Mouse (Mus musculus): ENCODE measurements around the gene Lhfp. TPM values are rescaled to one million over a fixed set of nuclear protein-coding genes. Genes with fewer than 3 reads are reported as not detected.
"Not testable (repeated sequence)": the region's sequence is repeated elsewhere in the genome, so short reads cannot be mapped to it uniquely, and the experiment has no call there.

The Lhfp gene
- polyA plus RNA-seq, 1 experiment from 2014 or later: 50.8 TPM

DNA sequence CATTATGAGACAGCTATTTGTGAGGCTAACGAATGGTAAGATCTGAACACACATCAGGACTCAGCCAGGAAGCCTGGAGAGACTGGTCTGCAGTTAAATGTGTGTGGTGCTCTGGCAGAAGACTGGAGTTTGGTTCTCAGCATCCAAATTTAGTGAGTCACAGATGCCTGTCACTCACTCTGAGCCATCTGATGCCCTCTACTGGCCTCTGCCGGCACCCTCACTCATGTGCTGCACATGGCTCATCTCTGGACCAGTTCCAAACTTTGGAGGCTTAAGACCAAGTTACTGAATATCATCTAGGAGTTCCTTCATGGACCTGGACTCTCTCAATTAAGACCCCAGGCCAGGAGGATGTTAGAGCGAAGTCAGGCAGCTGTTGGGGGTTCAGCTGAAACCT, 198.8 kb downstream of the Lhfp start:
- WGBS: 91% methylated on average over 3 of the region's 3 CpGs

DNA sequence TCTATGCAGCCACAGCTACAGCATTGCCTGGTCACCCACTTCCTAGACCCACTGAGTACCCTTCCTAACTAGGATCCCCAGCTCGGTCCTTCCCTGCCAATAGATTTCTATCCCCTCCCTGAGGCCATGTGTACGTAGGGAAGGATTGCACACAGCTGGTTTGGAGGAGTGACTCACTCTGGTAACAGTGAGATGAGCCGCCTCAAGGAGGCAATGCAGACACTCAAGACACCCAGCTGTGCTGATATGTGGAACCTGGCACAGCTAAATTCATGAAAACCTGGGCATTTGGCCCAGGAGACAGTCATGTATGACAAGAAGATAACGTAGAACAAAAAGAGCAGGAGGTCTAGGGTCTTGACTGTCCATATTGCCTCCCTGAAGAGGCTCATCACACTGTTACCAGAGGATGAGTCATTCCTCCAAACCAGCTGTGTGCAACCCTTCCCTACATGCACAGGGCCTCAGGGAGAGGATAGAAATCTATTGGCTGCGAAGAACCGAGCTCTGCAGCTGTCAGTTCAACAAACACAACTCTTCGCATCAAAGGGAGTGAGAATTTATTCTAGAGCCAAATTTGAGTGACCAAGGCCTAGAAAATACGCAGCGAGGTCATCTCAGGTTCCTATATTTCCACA, 204.4 kb downstream of the Lhfp start:
- DNase-seq (ENCODE audit: low spot score): no peak

More for the DNA sequence above, 198.8 kb downstream of the Lhfp start:
- peaks cover 5% of the 10 kb centered on the region; the same call in 1 of the 2 replicates for H3K36me3 ChIP-seq
- DNase-seq (ENCODE audit: low spot score): no peak
- H3K4me1 ChIP-seq: no peaks in the 10 kb centered on the region
- no peaks in the 10 kb centered on the region for H3K9me3 ChIP-seq
- no peaks in the 10 kb centered on the region for H3K27me3 ChIP-seq (ENCODE audit: insufficient read depth, poor library complexity, severe bottlenecking)
- H3K27ac ChIP-seq: no peak overlapping the region
- H3K4me3 ChIP-seq: no peak overlapping the region

GRCm38 (mm10) chr3:53247102-53247501, 205.8 kb downstream of the Lhfp start:
- no peaks in the 10 kb centered on the region; the same call in 1 of the 2 replicates for H3K36me3 ChIP-seq
- no peak overlapping the region for H3K4me3 ChIP-seq
- H3K27ac ChIP-seq: no peak overlapping the region
- H3K9me3 ChIP-seq: no peaks in the 10 kb centered on the region
- peaks cover 14% of the 10 kb centered on the region; the same call in 1 of the 2 replicates for H3K4me1 ChIP-seq
- H3K27me3 ChIP-seq (ENCODE audit: insufficient read depth, poor library complexity, severe bottlenecking): no peaks in the 10 kb centered on the region
- no peak for DNase-seq (ENCODE audit: low spot score)
- WGBS: 75% methylated on average over 3 of the region's 3 CpGs

More for the DNA sequence above, 204.4 kb downstream of the Lhfp start:
- H3K9me3 ChIP-seq: no peaks in the 10 kb centered on the region
- WGBS: 83% methylated on average over 9 of the region's 9 CpGs
- no peak overlapping the region for H3K4me3 ChIP-seq
- H3K27me3 ChIP-seq (ENCODE audit: insufficient read depth, poor library complexity, severe bottlenecking): no peaks in the 10 kb centered on the region
- H3K4me1 ChIP-seq: peaks cover 14% of the 10 kb centered on the region; the same call in 1 of the 2 replicates
- no peaks in the 10 kb centered on the region; the same call in 1 of the 2 replicates for H3K36me3 ChIP-seq
- no peak overlapping the region for H3K27ac ChIP-seq

DNA sequence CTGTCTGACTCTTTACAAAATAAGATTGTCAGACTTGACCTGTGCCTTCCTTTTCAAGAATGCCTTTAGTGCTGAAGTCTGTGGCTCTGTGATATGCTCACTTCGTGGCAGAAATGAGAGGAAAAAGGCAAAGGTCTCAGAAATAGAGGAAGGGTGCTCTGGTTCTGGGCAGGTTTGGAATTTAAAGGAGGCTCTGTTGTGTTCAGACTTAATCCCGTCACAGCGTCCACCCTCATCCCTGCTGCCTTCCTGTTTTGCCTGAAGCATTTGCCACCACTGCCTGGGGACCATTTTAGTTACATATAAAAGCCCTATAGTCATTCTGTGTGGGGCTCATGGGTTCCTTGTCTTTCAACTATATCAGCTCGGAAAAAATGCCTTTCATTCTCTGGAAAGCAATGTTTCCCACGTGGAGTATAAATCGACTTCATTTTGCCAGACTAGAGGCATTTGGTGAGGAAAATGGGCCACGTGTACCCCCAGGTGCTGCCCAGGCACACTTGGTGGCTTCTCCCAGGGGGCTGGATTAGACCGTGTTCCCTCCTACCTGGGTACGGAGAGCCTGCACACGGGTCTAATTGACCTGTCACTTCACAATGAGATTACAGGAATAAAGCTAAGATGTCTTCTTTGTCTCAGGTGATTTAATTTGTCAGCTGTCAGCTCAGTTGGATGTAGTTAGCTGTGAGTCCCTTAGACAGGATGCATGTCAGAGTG, 207.0 kb downstream of the Lhfp start:
- WGBS: 50% methylated on average over 10 of the region's 10 CpGs
- Histone ChIP-seq H3K9me3 (no peaks in the 10 kb centered on the region), H3K27me3 (ENCODE audit: insufficient read depth, poor library complexity, severe bottlenecking) (no peaks in the 10 kb centered on the region), H3K4me1 (peaks cover 20% of the 10 kb centered on the region; the same call in 1 of the 2 replicates), H3K36me3 (no peaks in the 10 kb centered on the region), H3K4me3 (no peak overlapping the region), H3K27ac (no peak overlapping the region)
- DNase-seq (ENCODE audit: low spot score): no peak

- no peak for DNase-seq (ENCODE audit: low spot score)
- Histone ChIP-seq H3K27ac (no peak overlapping the region), H3K4me3 (no peak overlapping the region), H3K4me1 (peaks cover 21% of the 10 kb centered on the region; the same call in 1 of the 2 replicates), H3K9me3 (no peaks in the 10 kb centered on the region), H3K36me3 (no peaks in the 10 kb centered on the region), H3K27me3 (ENCODE audit: insufficient read depth, poor library complexity, severe bottlenecking) (no peaks in the 10 kb centered on the region)
- WGBS: 85% methylated on average over 5 of the region's 5 CpGs
These were observed 211.2 kb downstream of the Lhfp start for GRCm38 (mm10) chr3:53252556-53252955.

GRCm38 (mm10) chr3:53253223-53253832, 212.0 kb downstream of the Lhfp start:
- no peak overlapping the region for H3K4me3 ChIP-seq
- H3K27me3 ChIP-seq (ENCODE audit: insufficient read depth, poor library complexity, severe bottlenecking): no peaks in the 10 kb centered on the region
- peaks cover 18% of the 10 kb centered on the region; the same call in 1 of the 2 replicates for H3K4me1 ChIP-seq
- no peaks in the 10 kb centered on the region for H3K36me3 ChIP-seq
- no peak overlapping the region for H3K27ac ChIP-seq
- H3K9me3 ChIP-seq: no peaks in the 10 kb centered on the region
- 45% methylated on average over 5 of the region's 5 CpGs for WGBS
- no peak for DNase-seq (ENCODE audit: low spot score)

DNA sequence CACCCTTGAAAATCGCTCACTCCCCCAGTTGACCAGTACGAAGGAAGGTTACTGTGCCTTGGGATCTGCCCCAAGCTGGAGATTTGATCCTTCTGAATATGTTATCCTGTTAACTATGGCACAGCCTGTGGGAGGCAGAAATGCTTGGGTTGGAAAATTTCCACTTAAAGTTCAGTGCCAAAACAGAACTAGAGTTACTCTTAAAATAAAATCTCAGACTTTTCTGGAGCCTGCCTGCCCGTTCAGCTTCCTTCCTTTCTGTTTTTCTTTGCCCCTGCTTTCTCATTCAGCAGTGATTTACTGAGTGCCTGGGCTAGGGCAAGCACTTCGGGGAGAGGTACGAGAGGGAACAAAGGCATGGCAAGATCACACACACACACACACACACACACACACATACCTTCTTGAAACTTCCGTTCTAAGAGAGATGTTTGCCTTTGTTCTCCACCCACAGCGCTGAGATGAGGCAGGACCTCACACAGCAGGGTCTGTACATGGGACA, 217.4 kb downstream of the Lhfp start:
- Histone ChIP-seq H3K27me3 (ENCODE audit: insufficient read depth, poor library complexity, severe bottlenecking) (no peaks in the 10 kb centered on the region), H3K4me3 (no peak overlapping the region), H3K9me3 (no peaks in the 10 kb centered on the region), H3K27ac (no peak overlapping the region), H3K4me1 (no peaks in the 10 kb centered on the region), H3K36me3 (no peaks in the 10 kb centered on the region)
- no peak for DNase-seq (ENCODE audit: low spot score)
- WGBS: 58% methylated on average over 7 of the region's 7 CpGs

DNA sequence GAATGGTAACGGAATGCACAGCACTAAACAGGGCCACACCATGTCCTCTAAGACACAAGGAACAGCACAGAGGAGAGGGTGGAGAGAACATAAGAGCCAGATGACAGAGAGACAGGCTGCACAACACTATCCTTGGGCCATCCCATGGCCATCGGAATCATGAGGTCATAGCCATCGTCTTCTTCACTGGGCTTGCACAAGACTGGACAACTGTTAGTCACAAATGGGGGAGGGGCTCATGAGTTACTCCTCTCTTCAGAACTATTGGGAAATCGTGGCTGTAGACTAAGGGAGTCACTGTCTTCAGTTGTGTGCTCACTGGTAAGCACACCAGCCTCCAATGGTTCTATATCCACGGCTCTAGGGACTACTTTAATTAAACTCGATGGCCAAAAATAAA, 224.8 kb downstream of the Lhfp start:
- H3K4me3 ChIP-seq: no peak overlapping the region
- peaks cover 5% of the 10 kb centered on the region; the same call in 1 of the 2 replicates for H3K36me3 ChIP-seq
- 0 out of 2 replicates have a peak, but pooled peaks cover 3% of the 10 kb centered on the region for H3K9me3 ChIP-seq
- H3K27me3 ChIP-seq (ENCODE audit: insufficient read depth, poor library complexity, severe bottlenecking): no peaks in the 10 kb centered on the region
- no peak overlapping the region for H3K27ac ChIP-seq
- 85% methylated on average over 6 of the region's 6 CpGs for WGBS
- no peaks in the 10 kb centered on the region for H3K4me1 ChIP-seq
- DNase-seq (ENCODE audit: low spot score): no peak

GRCm38 (mm10) chr3:53267046-53267445, 225.7 kb downstream of the Lhfp start:
- no peak for DNase-seq (ENCODE audit: low spot score)
- 89% methylated on average over 3 of the region's 3 CpGs for WGBS
- no peaks in the 10 kb centered on the region for H3K4me1 ChIP-seq
- H3K27me3 ChIP-seq (ENCODE audit: insufficient read depth, poor library complexity, severe bottlenecking): no peaks in the 10 kb centered on the region
- H3K9me3 ChIP-seq: 0 out of 2 replicates have a peak, but pooled peaks cover 3% of the 10 kb centered on the region
- peaks cover 5% of the 10 kb centered on the region; the same call in 1 of the 2 replicates for H3K36me3 ChIP-seq
- no peak overlapping the region for H3K27ac ChIP-seq
- no peak overlapping the region for H3K4me3 ChIP-seq

DNA sequence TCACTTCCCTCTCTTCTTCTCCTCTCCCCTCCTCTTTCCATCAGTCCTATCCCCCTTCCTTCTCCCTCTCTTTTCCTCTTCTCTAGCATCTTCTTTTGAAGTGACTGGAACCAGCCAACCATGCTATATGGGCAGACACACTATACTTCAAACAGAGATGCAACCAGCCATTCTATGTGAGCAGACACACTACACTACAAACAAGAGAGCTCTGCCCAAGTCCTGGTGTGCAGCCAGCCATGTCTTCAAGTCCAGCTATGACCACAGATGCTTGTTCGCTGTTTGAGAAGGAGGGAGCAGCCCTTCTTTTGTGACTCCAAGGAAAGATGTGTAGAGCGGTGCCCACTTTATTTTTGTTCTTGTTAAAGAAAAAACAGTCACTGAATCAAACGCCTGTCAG, 231.9 kb downstream of the Lhfp start:
- H3K27ac ChIP-seq: no peak overlapping the region
- H3K27me3 ChIP-seq (ENCODE audit: insufficient read depth, poor library complexity, severe bottlenecking): no peaks in the 10 kb centered on the region
- WGBS: 87% methylated on average over 3 of the region's 3 CpGs
- no peak overlapping the region for H3K4me3 ChIP-seq
- DNase-seq (ENCODE audit: low spot score): no peak
- no peaks in the 10 kb centered on the region for H3K36me3 ChIP-seq
- no peaks in the 10 kb centered on the region for H3K4me1 ChIP-seq
- no peaks in the 10 kb centered on the region for H3K9me3 ChIP-seq

- no peaks in the 10 kb centered on the region for H3K27me3 ChIP-seq (ENCODE audit: insufficient read depth, poor library complexity, severe bottlenecking)
- no peaks in the 10 kb centered on the region for H3K4me1 ChIP-seq
- 81% methylated on average over 2 of the region's 2 CpGs for WGBS
- no peak for DNase-seq (ENCODE audit: low spot score)
- no peaks in the 10 kb centered on the region for H3K36me3 ChIP-seq
- H3K9me3 ChIP-seq: no peaks in the 10 kb centered on the region
- H3K27ac ChIP-seq: no peak overlapping the region
- no peak overlapping the region for H3K4me3 ChIP-seq
These were observed 236.7 kb downstream of the Lhfp start for GRCm38 (mm10) chr3:53277993-53278392.

DNA sequence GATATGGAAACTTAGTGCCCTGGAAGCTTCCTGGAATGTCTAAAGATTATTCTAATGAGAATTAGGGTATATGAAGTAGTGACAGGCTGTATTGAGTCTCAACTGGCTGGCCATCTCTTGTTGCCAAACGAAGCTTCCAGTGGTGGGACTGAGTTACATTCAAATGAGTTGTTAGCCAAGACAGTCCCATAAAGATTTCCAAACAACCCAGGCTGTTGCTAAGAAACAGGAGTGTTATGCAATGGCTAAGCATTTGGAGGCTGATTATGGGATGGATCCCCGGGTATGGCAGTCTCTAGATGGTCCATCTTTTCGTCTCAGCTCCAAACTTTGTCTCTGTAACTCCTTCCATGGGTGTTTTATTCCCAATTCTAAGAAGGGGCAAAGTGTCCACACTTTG, 240.7 kb downstream of the Lhfp start:
- not testable (repeated sequence) for H3K4me3 ChIP-seq; H3K27me3 ChIP-seq (ENCODE audit: insufficient read depth, poor library complexity, severe bottlenecking); H3K9me3 ChIP-seq; DNase-seq (ENCODE audit: low spot score); H3K4me1 ChIP-seq; H3K36me3 ChIP-seq; H3K27ac ChIP-seq
- 79% methylated on average over 3 of the region's 3 CpGs for WGBS

GRCm38 (mm10) chr3:53284023-53284422, 242.7 kb downstream of the Lhfp start:
- Histone ChIP-seq H3K36me3 (no peaks in the 10 kb centered on the region), H3K9me3 (no peaks in the 10 kb centered on the region), H3K4me1 (no peaks in the 10 kb centered on the region), H3K27me3 (ENCODE audit: insufficient read depth, poor library complexity, severe bottlenecking) (no peaks in the 10 kb centered on the region), H3K27ac (no peak overlapping the region), H3K4me3 (no peak overlapping the region)
- WGBS: 92% methylated on average over 5 of the region's 5 CpGs
- DNase-seq (ENCODE audit: low spot score): no peak
